Mouse (Mus musculus): ENCODE measurements around the gene Mybl2.

- no peak for TF ChIP-seq CTCF (IDR thresholded peaks at IDR 0.05; ENCODE audit: low read depth, low read length)
- no peak for TF ChIP-seq POLR2A (IDR thresholded peaks at IDR 0.05; ENCODE audit: borderline replicate concordance, low read depth, low read length)
Measured at GRCm38 (mm10) chr2:163111413-163112201, 57.1 kb downstream of the Mybl2 start.

All from bone marrow macrophage, adult 2 months (primary cell).